Mouse (Mus musculus) thymus, adult 2 months (tissue): ENCODE results near the gene 4933400A11Rik. TPM values are rescaled to one million over a fixed set of nuclear protein-coding genes. Genes with fewer than 3 reads are reported as not detected.

Source experiments
- DNase-seq: peaks from one replicate; pipeline ENCODE4 v3.0.0; 2021
- H3K27ac ChIP-seq: fragments of 200-500 bp; 2 replicates; pipeline ENCODE4 v1.5.1; 2012; ENCODE audit warnings: low read length, control low read depth; ENCODE audit not compliant: control insufficient read depth, insufficient read depth
- H3K27me3 ChIP-seq: fragments of 200-500 bp; 2 replicates; pipeline ENCODE4 v1.6.1; 2012; ENCODE audit warnings: mild to moderate bottlenecking, low read length, moderate library complexity, mixed read lengths; ENCODE audit not compliant: control insufficient read depth, insufficient read depth
- H3K36me3 ChIP-seq: fragments of 200-500 bp; 2 replicates; pipeline ENCODE4 v1.6.1; 2012; ENCODE audit warnings: mild to moderate bottlenecking, low read length, moderate library complexity; ENCODE audit not compliant: control insufficient read depth, insufficient read depth
- H3K4me1 ChIP-seq: fragments of 200-500 bp; replicated peaks from 2 replicates; pipeline ENCODE4 v1.6.1; 2012; ENCODE audit warnings: low read length; ENCODE audit not compliant: control insufficient read depth, insufficient read depth
- H3K4me3 ChIP-seq: fragments of 200-500 bp; 2 replicates; pipeline ENCODE4 v1.5.1; 2012; ENCODE audit warnings: mild to moderate bottlenecking, low read length, control low read depth, moderate library complexity; ENCODE audit not compliant: control insufficient read depth, insufficient read depth
- CTCF ChIP-seq: fragments of 200-500 bp; IDR thresholded peaks from 2 replicates; pipeline ENCODE4 v1.5.1; 2012; ENCODE audit warnings: mild to moderate bottlenecking, control low read depth, low read length, moderate library complexity, borderline replicate concordance; ENCODE audit not compliant: control insufficient read depth, poor library complexity, insufficient read depth; ENCODE audit errors: extremely low read depth
- POLR2A ChIP-seq: fragments of 200-500 bp; IDR thresholded peaks from 2 replicates; pipeline ENCODE4 v1.6.1; 2012; ENCODE audit warnings: mild to moderate bottlenecking, low read length, control low read depth, moderate library complexity; ENCODE audit not compliant: control insufficient read depth, poor library complexity, insufficient read depth; ENCODE audit errors: extremely low read depth
- WGBS: fragments of 180-500 bp; shearing (Covaris S2); methylation state at CpG from one replicate; pipeline ENCODE4 v1.1.7; 2018; 5-methylcytosine and 5-hydroxymethylcytosine counted together
- polyA plus RNA-seq: library from polyadenylated mRNA; depleted of rRNA; stranded (reverse); fragments of >200 nt; gene quantifications from 2 replicates; pipeline ENCODE4 v1.2.3, GENCODE M21; 2012; rRNA removed

Gene 4933400A11Rik
- polyA plus RNA-seq, result not detected in 2 replicates

- H3K4me3 ChIP-seq, result no peak within 1 kb of the TSS
- 95% methylated on average over 3 of the region's 3 CpGs for WGBS
- no peak within 1 kb of the TSS for H3K27ac ChIP-seq
- TF ChIP-seq POLR2A (no peak), CTCF (no peak)
- no peak for DNase-seq
- H3K36me3 ChIP-seq, result no peaks in the 10 kb centered on the region
- H3K4me1 ChIP-seq, result no peaks in the 10 kb centered on the region
- no peaks in the 10 kb centered on the region for H3K27me3 ChIP-seq
These were observed at the start of gene 4933400A11Rik for GRCm38 (mm10) chrX:169779535-169779934. Gene 4933400A11Rik (minus strand): TSS chrX:169779635.

- Histone ChIP-seq H3K36me3 (no peaks in the 10 kb centered on the region), H3K4me3 (no peak overlapping the region), H3K27me3 (no peaks in the 10 kb centered on the region), H3K4me1 (peaks cover 5% of the 10 kb centered on the region), H3K27ac (no peak overlapping the region)
- peak; percentile 4 for DNase-seq
- 17% methylated on average over 5 of the region's 5 CpGs for WGBS
- TF ChIP-seq CTCF, result no peak
- TF ChIP-seq POLR2A, result no peak
These were observed 48.7 kb upstream of the 4933400A11Rik start for GRCm38 (mm10) chrX:169828136-169828535.

- H3K4me1 ChIP-seq, result peaks cover 5% of the 10 kb centered on the region
- no peak overlapping the region for H3K27ac ChIP-seq
- no peaks in the 10 kb centered on the region for H3K27me3 ChIP-seq
- no peak for DNase-seq
- no peaks in the 10 kb centered on the region for H3K36me3 ChIP-seq
- 53% methylated on average over 7 of the region's 7 CpGs for WGBS
- no peak overlapping the region for H3K4me3 ChIP-seq
- TF ChIP-seq POLR2A (no peak), CTCF (no peak)
These were observed 48.3 kb upstream of the 4933400A11Rik start for GRCm38 (mm10) chrX:169827720-169828119.

- Histone ChIP-seq H3K36me3 (no peaks in the 10 kb centered on the region), H3K27ac (no peak overlapping the region), H3K4me1 (peaks cover 5% of the 10 kb centered on the region), H3K4me3 (no peak overlapping the region), H3K27me3 (no peaks in the 10 kb centered on the region)
- DNase-seq, result no peak
- TF ChIP-seq POLR2A, result no peak
- WGBS, result 92% methylated on average over 10 of the region's 10 CpGs
These were observed 47.5 kb upstream of the 4933400A11Rik start for GRCm38 (mm10) chrX:169826947-169827346.

DNA sequence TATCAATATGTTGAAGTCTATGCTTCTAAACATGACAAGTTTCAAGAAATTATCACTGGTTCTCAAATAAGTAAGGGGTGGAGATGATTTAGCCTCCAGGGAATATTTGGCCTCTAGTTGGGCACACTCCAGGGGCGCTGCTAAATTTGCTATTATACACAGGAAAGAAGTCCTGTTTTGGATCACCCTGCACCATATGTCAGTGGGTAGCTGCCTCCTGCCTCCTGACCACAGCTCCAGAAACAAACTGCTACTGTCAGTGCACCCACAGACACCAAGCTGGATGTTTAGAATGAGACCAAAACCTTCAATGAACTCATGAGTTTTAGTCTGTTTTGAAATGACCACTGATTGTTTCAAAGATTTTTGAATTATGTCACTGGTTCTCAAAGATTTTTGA lies 34.2 kb upstream of the 4933400A11Rik start:
- no peak for DNase-seq
- no peaks in the 10 kb centered on the region for H3K27me3 ChIP-seq
- H3K4me3 ChIP-seq, result no peak overlapping the region
- no peaks in the 10 kb centered on the region for H3K4me1 ChIP-seq
- no peak overlapping the region for H3K27ac ChIP-seq
- 93% methylated on average over 1 of the region's 1 CpGs for WGBS
- no peaks in the 10 kb centered on the region for H3K36me3 ChIP-seq
- TF ChIP-seq CTCF (no peak), POLR2A (no peak)

GRCm38 (mm10) chrX:169811783-169812182 lies 32.3 kb upstream of the 4933400A11Rik start:
- Histone ChIP-seq H3K27me3 (no peaks in the 10 kb centered on the region), H3K27ac (no peak overlapping the region), H3K36me3 (no peaks in the 10 kb centered on the region), H3K4me3 (no peak overlapping the region), H3K4me1 (no peaks in the 10 kb centered on the region)
- TF ChIP-seq POLR2A (no peak), CTCF (no peak)
- DNase-seq, result no peak
- WGBS, result 97% methylated on average over 2 of the region's 2 CpGs

GRCm38 (mm10) chrX:169811318-169811717 lies 31.9 kb upstream of the 4933400A11Rik start:
- no peaks in the 10 kb centered on the region for H3K4me1 ChIP-seq
- H3K36me3 ChIP-seq, result no peaks in the 10 kb centered on the region
- H3K27ac ChIP-seq, result no peak overlapping the region
- DNase-seq, result no peak
- no peak overlapping the region for H3K4me3 ChIP-seq
- H3K27me3 ChIP-seq, result no peaks in the 10 kb centered on the region
- WGBS, result 59% methylated on average over 5 of the region's 5 CpGs
- TF ChIP-seq POLR2A (no peak), CTCF (no peak)
